Mouse (Mus musculus) spleen, postnatal 14 days (tissue): ENCODE data around the gene Fndc3b.

ENCODE experiments used
- DNase-seq, 2 experiments: peaks; one replicate each; pipeline ENCODE4 v3.0.0; 2021 to 2022; ENCODE audit warnings: low spot score in 2 of 2

Gene Fndc3b

DNA sequence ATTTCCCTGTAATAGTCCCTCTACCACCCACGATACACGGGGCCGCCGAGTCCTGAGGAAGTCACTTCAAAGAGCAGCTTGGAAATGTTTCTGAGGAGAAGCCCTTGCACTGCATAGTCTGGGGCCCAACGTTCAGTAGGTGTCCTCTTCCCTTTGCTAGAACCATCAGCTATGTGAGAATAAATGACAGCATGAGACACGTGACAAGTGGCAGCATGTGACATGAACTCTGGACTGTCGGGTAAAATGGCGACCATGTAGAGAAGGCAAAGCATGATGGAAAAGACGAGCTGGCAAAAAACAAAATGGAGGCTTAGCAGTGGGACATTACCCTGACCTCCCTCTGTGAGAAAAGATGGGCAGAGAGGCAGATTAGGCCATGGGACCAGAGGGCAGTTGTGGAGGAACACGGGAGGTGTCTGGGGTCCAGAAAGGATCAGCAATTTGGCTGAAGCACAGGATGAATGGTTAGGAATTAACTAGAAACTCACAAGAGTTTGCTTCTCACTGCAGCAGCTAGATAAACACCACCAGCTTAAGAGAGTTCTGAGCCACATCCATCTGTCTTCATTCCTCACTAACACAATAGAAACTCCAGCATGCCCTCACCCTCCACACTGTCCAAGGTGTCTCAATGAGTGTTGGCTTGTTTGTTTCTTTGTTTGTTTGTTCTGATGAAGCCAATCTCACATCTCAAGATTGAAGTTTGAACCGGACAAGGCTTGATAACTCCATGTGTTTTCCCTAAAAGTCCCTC, 118.2 kb downstream of the Fndc3b start:
- no peak for DNase-seq

DNA sequence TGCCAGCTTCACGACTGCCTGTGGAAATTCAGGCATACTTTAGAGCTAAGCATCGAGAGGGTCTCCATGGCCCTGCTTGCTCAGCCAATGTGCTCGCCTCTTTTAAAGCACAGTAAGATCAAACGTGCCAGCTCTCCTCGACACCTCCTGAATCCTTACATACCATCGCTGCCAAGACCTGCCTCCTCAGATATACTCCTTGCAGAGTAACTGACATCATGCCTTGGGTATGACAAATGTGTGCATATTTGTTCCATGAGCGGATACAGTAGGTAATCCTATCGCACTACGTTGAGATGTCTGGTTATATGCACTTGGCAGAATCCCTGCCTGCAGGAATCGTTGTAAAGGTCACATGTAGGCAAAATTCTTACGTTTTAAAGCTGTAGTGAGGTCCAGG, 120.3 kb downstream of the Fndc3b start:
- DNase-seq, result no peak

DNA sequence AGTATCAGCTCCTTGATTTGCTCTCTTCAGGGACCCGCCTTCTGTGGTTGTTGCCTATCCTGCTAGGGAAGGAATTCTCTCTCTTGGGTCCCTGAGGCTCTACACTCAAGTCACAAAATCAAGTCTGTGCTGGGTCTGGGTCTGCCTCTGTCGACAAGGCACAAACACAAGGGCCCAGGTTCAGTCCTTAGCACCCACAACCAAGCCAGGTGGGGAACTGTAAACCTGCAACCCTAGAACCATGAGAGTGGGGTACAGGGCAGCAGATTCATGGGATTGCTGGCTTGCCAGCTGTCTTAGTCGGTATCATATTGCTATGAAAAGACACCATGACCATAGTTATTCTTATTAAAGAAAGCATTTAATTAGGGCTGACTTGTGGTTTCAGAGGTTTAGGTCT, 121.8 kb downstream of the Fndc3b start:
- no peak for DNase-seq

DNA sequence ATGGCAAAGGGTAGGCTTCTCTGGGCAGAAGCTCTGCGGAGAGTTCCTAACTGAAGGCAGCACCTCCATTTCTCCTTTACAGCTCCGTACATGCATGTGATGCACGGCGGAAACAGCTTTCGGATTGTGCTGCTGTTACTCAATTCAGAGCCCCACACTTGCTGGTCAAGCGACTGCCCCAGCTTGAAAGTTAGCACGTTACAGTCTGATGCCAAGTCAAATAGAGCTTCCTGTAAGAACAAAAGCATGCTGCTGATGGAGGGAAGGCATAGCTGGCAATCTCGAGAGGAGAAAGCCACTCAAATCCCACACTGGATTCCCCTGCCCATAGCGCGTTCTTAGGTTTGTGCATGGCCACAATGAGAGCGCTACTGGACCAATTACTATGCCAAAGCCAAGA, 122.5 kb downstream of the Fndc3b start:
- DNase-seq, result no peak

DNA sequence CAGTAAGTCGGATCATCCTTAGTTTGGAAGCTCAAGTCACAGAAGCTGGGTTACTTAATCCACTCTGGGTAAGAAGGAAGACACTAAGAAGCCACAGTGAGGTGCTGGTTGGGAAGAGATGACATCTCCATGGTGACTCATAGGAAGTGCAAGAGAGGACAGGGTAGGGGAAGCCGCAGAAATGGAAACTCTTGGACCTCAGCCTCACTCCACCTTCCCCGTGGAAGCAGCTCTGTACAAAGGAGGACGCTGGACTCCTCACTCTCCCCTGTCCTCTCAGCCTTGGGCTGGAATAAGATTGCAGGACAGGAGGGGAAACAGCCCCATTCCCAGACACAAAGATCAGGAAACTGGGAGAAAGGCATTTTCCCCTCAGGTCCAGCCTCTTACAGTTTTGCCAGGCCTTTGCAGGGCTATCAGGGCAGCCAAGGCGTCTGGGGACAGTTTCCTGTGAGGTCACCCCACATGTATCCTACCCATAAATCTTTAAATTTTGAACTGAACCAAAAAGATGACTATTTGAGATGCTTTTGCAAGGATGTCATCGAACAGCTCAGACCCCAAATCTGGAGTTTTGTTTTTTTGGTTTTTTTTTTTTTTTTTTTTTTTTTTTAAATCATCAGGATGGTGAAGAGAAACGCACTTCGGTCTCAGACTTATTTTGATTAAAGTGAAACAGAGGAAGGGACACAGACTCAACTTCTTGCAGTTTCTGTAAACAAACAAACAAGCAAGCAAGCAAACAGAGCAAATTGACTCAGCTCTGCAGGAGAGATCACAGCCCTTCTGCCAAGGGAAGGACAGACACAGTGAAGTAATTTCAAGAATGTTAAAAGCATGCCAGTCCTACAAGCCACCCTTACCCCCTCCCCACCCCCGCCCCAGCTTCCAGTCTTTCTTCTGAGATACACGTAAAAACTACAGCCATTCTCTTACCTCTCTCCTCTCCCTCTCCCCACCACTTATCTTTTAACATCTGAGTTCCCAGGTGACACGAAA, 126.2 kb downstream of the Fndc3b start:
- no peak for DNase-seq

DNA sequence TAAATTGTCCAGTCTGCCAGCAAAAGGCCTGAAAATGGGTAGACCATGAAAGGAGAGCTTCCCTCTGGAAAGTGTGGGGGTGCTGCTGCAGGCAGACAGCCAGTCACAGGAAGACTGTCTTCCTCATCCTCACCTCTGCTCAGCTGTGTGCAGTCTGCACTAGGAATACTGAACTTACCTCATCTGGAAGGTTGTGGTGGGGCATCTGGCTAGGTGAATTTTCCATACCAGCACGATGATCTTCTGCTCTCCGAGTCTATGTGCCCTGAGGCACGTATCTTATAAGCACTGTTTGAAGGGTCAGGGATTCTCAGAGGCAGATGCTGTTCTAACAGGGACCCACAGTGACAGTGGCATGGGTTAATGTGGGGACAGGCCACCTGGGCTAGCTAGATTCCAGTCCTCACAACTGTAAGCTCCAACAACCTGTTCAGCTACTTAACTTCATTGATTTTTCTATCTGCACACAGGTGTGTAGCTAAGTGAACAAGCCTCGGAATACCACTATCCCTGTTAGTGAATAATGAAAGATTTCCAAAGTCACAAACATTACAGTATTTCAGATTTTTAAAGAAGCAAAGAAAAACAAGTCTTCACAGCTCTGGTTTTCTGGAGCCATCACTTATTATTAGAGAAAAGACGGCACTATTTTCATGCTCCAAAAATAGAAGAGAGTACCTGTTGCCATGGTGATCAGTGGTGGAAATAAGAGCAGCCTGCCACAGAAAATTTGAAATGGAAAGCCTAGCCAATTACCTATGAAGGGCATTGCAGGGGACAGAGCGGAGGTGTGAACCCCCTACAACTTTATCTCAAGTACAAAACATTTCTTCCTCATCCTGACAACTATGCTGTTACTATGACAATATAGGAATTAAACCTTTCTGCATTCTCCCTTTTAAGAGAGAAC, 128.9 kb downstream of the Fndc3b start:
- no peak for DNase-seq

DNA sequence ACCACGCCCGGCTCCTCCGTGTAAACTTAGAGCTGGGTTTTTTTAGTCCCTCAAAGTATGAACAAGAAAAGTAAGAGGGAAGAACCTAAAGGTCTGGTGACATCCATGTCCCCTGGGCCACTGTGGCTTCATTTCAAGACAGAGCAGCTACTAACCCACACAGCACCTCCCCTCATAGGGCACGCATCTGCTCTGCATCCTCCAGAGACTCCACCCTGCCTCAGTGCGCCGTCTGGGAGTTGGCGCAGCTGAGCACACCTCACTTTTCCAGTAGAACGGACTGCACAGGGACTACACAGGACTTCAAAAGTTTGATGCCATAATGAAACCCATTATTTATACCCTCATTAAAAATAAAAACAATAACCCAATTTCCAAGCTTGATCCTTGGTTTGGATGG, 130.2 kb downstream of the Fndc3b start:
- no peak for DNase-seq

DNA sequence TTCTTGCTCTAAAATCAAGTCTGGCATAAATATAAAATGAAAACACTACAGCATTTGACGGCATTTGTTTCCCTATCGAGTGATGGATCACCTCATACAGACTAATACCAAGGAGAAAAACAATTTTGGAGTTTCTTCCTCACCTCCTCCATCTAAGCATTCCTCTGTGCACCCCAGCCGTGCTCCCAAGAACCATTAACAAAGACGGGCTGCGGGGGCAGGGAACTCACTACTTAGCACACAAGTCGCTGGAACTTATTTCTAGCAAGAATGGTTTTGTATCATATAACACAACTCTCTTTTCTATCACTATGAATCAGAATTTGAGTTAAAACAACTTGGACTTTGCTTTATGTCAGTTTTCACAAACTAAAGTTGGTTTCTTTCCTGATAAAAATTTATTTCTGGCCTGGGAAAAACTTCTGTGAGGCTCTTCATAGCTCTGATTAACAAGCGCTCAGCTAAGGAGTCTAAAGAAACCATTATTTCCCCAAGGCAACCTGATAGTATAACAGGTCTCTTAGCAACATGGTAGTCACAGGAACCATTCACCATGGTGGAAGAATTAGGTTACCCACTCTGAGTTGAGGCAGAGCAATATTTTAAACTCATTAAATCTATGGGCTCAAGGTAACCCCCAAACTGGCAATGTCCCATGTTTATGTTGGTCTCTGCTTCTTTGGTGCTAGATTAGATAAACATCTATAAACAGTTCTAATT, 131.1 kb downstream of the Fndc3b start:
- no peak for DNase-seq

DNA sequence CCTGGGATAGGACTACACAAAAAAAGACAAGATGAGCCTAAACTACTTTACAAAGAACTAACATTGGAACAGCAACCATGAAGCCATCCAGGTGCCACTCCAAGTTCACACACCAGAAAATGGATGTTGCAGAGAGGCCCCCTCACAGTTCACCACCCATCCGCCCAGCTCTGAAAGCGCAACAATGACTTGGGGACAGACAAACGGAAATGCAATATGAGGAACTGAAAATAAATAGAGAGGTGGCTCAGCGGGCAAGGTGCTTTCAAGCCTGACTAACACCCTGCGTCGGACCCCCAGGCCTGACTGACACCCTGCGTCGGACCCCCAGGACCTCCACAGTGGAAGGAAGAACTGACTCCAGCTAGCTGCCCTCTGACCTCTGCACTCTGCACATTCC, 131.9 kb downstream of the Fndc3b start:
- DNase-seq, result peak in 1 of 2 experiments; percentile 21

DNA sequence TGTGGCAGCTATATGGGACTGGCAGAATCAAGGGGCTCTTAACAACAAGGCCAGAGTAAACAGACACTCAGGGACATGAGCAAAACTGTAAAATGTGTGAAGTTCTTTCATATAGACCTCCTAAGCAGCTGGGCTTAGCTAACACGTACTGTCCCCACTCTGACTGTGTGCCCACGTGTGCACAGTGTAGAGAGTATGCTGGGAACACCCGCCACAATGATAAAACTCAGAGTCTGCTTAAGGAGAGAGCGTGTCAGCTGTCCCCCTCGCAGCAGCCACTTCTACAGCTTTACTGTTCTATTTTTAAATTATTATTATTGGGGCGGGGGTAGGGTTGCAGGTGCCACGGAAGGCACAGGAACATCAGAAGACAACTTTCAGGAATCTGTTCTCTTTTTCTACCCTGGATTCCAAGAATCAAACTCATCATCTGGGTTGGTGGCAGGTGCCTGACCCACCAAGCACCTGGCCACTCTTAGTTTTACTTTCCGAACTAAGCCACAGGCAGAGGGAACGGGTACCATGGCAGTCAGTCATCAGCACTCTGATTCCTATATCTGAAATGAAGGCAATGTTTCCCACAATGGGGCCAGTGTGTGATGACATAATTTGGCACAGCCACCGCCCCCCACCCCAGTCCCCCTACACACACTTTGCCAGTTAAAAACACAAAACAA, 133.6 kb downstream of the Fndc3b start:
- DNase-seq, result no peak

DNA sequence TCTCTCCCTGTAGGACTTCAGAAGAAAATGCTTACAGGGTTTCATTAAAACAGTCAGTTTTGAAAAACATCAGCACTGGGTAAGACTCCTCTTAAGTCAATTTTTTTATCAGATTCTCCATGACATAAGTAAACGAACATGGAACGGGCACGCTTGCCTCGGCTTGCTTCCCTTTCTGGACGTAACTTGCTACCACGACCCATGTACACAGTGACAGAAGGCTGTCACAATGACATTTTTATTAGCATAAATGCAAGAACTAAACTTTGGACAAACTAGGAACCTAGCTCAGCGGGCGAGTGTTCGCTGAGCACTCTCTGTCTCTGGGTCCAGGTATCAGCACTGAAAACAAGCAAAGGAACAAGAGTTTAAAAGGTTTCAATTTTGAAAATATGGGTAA, 136.9 kb downstream of the Fndc3b start:
- no peak for DNase-seq

DNA sequence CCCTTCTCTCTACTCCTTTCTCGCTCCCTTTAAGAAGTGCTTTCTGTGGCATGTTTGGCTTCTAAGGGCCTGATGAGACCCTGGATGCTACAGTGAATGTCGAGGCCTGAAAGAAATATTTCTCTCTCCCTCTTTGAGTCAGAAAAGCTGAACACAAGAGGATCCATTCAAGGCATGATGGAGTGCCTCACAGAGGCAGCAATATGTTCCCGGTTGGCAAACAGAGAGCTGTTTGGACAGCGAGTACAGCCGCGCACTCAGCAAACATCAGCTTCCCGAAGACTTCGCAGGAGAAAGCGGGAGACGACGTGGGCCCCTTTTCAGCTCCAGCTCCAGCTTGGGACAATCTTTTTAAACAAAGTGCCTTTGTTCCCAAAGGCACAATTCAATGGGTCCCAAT, 137.6 kb downstream of the Fndc3b start:
- no peak for DNase-seq

DNA sequence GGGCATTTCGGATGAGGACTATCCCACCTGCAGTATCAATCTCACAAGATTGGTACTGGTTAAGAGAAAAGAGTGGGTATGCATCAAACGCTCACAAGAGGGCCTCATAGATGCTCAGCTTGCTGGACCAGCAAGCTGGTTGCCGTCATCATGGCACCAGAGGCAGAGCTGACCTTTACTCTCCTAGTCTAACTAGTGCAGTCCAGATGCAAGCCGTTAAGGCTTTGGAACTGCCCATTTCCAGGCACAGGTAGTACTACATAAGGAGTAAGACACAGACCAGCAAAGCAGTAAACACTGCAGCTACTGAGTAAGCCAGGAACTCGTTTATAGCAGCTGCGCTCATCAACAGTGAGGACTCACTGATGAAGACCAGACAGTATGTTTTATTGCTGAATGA, 138.8 kb downstream of the Fndc3b start:
- DNase-seq, result no peak

DNA sequence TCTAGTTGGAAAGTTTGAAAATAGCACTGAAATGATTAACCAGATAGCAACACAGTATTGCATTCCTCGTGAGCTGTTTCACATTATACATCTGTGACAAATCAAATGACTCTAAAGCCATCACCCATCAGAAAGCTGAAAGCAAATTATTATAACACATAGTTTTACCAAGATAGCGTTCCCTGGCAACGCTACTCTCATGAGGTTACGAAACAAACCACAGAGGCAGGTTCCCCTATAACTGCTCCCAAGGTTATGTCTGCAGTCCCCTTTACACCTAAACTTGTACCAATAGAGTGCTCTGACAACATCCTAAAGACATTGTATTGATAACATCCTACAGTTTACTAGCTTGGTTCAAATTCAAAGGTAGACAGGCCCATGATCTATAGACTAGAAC, 145.8 kb downstream of the Fndc3b start:
- DNase-seq, result no peak

DNA sequence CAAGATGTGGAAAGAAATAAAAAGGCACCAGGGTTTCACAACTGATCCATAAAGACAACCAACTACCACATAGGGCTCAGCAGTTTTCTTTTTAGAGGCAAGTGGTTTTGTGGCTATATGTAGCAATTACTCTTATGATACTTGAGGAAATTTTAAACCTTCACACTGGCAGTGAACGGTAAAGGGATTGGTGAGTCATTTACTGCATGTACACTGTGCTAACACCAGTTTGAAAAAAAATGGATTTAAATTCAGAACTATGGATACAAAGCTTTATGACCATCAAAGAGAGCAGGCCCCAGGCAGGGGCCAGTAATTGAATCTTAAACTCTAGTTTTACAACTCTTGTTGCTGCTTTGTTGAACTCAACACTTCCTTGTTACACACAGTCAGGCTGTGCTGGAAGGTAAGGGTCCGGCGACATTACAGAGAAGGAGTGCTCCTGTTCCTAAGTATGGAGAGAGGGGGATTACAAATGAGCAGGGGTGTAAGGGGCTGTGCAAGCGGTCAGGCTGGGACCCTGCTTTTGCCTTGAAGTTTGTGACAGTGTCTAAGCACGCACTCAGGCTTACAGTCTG, 148.0 kb downstream of the Fndc3b start:
- DNase-seq, result no peak

DNA sequence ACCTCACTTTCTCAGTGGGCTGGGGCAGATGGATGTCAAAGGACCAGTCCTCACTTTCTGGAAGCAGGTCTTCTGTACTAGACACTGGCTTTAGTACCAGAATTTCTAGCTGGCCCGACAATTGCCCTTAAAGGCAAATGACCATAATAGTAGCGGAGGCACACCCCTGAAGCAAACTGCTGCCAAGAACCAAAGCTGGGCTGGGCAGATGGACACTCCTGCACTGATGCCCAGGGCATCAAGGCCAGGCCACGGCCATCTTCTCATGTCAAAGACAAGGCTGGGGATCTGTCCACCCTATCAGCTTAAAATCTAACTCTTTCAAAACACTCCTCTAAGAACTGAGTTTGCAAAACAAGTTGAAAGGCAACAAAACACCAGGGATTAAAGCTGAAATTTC, 148.6 kb downstream of the Fndc3b start:
- DNase-seq, result no peak

DNA sequence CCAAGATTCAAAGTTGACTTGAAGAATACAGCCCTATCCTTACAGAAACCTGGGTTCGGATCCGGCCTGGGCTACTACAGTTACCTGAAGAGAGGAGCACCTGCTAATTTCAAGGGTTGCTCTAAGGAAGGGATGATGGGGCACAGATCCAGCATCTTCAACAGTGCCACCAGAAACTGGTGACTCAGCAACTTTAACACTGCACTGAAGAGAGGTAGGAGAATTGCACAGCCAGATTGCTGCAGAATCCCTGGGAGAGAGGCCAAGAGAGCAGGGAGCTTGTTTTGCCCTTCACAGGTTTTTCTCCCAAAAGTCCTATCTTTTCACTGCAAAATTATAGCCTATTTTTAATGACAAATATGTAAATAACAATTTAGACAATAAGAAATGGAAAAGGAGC, 149.2 kb downstream of the Fndc3b start:
- no peak for DNase-seq

DNA sequence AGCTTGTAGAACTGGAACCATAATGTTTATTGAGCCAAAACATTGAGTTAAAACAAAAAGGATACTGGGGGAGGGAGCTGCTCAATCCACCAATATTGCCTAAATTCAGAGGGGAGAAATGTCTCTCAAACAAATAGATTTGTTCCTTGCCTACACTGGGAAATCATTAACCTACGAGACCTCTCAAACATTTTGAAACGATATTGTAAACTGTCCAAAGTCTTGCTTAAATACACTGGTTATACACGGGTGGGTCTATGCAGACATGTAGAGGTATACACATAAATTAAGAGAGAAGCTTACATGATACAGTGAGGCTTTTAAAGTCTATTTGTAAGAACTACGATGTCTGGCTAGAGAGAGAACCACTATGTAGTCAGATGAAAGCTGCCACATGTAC, 151.8 kb downstream of the Fndc3b start:
- no peak for DNase-seq

DNA sequence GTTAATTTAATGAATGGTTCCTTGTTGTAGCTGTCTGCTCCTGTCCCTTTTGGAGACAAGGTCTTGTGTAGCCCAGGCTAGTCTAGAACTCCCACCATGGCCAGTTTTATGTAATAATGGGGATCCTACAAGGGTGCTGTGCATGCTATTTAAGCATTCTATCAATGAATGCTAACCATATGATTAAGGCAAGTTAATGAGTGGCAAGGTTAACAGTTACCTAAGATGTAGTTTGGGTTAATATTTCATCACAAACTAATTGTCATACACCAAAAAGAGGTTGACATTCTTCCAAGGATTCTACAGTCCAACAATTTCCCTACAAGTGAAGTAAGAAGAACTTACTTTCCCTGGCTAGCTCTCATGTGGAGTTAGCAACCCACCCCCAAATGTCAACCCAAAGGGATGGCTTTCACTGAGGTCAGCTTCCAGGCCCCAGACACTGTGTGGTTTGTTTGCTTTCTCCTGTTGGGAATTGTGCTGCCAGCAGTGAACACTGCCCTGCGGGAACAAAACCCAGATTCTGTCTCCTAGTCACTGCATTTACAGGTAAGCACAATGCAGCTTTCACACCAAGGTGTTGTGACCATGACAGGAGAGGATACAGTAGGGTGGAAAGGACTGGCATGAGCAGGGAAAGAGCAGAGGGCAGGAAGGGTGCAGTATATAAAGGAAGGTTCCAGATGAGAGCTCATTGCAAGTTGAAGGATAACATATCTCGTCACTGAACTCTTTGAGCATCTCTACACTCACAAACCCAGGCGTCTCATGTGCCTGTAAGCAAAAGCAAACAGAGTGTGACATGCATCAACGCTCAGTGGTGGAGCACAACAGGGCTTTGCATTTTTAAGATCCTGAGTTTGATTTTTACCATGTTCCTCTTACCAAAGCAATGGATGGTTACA, 153.8 kb downstream of the Fndc3b start:
- DNase-seq, result no peak
